Mouse (Mus musculus) heart, adult 18-20 months (tissue): ENCODE measurements around the gene Fbf1. TPM values are rescaled to one million over a fixed set of nuclear protein-coding genes. Genes with fewer than 3 reads are reported as not detected.
"Not testable (repeated sequence)": the region's sequence is repeated elsewhere in the genome, so short reads cannot be mapped to it uniquely, and the experiment has no call there.

Experiments used
- DNase-seq, 2 experiments: peaks; one replicate each; pipeline ENCODE4 v3.0.0; 2021 to 2022; ENCODE audit warnings: mixed read lengths in 1 of 2
- total RNA-seq, 2 experiments: library from RNA; stranded (reverse); gene quantifications; 2 replicates each; pipeline ENCODE4 v1.2.3; 2021

Fbf1 gene
- total RNA-seq, 2 experiments from 2014 or later = 13.5 to 18.1 TPM

DNA sequence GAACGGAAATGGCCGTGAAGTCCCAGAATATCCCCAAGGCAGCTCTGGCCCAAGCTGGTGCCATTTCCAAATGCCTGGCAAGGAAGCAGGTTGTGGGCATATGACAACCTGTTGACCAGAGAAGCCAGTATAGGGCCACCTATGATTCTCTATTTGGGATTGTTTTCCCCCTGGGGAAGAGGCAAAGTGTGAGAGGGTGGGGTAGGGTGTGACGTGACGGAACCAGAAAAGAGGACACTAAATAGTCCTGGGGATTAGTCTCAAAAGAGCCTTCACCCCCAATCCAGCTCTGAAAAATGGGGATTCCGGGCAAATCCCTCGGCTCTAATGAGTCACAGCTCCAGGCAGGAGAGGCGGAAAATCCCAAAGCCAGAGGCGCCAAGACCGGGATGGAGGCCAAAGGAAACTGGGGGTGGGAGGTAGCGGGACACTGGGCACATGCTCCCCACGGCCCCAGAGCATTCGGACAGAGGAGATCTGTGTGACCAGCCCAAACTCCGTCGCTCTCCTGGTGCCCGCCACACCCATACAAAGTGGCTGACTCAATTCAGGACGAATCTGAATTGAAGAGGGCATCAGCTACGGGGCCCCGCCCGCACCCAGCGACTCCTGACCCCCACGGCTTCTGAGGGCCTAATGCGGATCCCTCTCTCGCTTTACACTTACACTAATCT, 59.4 kb downstream of the Fbf1 start:
- DNase-seq = peak; percentile 92 to 93

DNA sequence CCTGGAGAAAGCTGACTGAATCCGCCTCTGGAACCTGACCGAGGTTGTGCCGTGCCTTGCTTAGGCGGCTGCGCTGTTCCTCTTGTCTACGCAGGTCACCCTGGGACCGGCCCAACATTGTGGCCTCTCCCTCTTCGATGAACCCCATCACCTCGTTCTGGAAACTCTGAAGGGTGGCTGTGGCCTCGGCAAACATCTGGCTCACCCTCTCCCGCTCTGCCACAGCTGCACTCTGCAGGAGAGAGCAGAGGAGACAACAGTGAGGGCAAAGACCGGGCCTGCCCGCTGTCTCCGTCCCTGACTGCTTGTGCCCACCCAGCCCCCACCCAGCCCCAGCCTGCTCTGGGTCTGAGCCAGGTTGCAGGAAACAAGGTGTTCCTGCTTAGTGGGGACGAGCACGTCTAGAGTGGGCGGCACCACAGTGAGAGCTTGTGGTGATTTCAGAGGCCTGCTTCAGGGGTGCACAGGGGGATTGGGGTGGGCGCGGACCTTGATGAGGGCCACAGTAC, 60.1 kb downstream of the Fbf1 start:
- DNase-seq = peak; percentile 51 to 57

DNA sequence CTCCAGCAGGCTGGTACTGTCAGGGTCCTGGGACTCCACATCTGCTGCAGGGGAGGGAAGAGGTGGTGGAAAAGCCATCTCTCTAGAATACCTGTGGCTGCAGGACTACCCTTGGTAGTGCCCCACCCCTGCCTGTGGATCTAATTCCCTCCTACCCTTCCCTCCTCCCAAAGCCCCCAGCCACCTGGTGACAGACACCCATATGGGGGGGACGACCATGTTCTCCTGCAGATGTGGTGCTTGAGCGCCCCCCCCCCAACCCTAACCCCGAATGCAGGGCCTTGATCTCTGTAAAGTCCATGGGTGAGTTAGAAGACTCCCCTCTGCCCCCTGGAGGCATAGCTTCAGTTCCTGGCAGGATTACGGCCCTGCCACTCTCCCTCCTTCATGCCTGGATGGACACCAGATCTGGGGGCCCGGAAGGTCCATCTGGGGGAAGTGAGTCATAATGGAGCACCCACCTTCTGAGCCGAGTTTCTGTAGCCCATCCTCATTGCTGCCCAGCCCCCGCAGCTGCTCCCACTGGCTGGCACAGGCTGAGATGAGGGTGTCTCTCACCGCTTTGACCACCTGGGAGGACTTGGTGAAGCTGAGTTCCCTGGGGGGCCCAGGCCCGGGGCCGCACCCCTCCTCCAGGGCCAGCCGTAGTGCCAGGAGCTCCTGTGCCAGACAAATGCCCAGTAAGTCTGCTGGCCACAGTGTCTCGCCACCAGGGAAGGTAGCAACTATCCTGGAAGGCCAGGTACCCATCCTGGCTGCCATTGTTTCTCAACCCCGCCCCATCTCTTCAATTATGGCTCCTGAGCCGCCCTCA, 60.8 kb downstream of the Fbf1 start:
- peak; percentile 51 to 59 for DNase-seq

DNA sequence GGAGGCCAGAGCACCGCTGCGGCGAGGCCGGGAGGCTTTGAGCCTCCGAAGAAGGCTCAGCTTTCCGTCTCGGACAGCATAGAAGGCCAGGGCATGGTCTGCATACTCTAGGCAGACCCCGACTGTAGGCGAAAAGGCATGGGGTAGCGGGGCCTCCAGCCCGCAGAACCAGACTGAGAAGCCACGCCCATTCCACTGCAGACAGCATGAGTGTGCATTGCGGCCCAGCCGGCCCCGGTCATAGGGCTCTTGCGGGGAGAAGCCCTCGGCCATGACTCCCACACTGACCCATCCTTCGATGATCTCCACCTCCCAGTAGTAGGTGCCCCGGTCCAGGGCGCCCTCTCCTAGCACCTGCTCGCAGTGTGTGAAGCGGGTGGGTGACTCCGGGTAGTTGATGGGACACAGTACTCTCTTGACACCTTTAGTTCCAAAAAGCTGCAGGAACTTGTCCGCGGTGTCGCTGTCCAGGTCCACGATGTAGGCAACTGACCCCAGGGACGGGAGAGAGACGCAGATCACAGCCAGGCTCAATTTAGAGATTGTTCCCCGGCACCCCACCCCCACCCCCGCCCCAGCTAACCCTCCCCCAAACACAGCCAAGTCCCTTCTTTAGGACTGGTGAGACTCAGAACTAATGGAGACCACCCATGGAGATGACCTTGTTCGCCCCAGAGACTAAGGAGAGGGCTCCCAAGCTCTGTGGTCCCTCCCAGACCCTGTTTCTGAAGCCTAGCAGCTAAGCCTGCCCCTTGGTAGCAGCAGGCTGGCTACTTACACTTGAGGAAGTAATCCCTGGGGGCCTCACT, 61.6 kb downstream of the Fbf1 start:
- DNase-seq = no peak

DNA sequence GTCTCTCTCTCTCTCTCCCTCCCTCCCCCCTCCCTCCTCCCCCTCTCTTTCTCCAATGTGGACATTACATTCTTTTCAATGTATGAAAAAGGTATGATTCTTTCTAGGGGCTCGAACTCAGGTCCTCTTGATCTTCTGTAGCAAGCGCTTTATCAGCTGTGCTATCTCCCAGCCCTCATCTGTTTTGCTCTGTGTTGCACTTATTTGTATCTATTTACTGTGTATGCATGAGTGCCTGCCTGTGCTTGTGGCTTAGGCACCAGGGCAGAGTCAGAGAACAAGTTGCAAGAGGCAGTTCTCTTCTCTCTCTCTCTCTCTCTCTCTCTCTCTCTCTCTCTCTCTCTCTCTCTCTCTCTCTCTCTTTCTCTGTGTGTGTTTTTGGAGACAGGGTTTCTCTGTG, 62.9 kb downstream of the Fbf1 start:
- no peak for DNase-seq

DNA sequence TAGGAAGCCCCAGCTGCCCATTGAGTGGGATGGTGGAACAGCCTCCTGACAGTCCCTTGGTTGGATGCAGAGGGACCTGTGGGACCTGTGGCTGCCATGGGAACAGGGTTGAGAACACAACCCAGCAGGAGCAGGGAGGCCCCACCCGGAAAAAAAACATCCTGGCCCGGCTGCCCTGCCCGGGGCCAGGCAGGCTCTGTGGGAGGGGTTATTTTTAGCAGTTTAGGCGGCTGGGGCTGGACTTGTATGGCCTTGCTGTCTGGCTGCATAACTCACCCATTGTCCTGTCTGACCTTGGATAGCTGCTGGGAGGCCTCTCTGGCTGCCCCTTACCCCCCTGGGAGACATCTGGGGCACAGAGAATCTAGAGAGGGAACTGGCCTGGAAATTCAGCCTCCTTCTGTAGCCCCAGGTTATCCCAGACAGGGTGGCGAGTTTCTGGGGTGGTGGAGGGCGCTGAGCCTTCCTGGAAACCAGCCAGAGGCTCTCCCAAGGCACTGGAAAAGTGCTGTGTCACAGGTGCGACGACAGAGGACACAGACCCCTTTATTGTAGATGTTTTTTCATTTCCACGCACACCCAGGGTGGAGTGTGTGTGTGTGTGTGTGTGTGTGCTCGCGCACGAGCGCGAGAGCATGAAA, 63.8 kb downstream of the Fbf1 start:
- peak; percentile 82 to 94 for DNase-seq

DNA sequence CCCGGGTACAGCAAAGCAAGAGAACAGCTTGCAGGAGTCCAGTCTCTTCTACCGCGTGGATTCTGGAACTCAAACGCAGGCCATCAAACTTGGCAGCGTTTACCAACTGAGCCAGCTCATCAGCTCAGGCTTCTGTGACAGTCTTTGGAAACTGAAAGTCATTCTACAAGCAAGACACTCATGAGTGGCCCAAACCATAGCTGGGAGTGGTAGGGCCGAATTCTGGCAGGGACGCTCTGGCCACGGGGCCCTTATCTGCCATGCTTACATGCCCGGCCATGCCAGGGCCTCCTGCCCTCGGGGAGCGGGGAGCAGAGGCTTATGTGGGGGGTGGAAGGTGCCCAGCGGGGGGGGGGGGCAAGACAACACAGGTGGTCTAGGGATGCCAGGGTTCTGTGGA, 64.4 kb downstream of the Fbf1 start:
- peak; percentile 59 to 61 for DNase-seq

DNA sequence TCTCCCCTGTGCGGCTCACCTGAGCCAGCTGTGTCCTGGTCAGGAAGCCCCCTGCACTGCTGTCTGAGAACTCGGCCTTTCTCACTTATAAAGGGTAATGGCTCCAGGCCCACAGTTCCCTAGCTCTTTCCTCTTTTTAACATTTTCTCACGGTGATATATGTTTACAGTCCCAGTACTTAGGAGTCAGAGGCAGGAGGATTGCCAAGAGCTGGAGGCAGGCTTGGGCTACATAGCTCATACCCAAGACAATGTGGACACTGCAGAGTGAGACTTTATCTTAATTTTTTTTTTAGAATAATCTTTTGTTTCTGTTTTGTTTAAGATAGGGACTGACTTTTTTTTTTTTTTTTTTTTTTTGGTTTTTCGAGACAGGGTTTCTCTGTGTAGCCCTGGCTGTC, 65.5 kb downstream of the Fbf1 start:
- DNase-seq = no peak

DNA sequence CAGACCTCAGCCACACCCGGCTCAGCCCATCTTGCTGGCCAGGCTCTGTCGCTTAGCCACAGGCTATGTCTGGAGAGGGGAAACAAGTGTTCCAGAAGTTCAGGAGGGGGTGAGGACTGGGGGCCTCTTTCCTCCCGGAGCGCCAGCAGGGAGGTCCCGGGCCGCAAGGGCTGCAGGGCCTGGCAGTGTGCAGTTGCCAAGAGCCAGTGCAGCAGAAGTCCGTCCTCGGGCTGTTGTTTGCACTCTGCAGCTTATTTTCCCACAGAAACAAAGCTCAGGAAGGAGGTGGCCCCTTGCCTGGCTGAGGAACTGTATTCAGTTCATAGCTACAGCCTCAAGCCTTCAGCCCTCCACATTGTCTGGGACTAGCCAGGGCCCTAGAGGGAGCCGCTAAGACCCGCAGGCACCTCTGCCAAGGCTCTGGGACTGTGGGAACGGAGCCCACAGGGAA, 66.0 kb downstream of the Fbf1 start:
- DNase-seq = peak; percentile 81 to 91

DNA sequence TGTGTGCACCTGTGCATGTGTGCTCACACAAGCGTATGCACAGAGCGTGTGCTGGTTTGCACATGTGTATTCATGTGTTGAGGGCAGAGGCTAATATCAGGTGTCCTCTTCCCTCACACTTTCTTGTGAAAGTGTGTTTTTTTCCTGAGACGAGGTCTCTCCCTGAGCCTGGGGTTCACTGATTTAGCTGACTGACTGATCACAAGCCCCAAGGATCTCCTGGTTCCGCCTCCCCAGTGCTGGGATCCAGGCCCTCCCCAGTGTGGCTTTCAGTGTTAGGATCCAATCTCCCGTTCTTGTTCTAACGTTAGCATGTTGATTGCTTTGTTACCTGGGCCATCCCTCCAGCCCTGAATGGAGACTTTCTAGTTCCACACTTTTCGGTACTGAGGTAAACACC, 67.1 kb downstream of the Fbf1 start:
- DNase-seq = no peak

DNA sequence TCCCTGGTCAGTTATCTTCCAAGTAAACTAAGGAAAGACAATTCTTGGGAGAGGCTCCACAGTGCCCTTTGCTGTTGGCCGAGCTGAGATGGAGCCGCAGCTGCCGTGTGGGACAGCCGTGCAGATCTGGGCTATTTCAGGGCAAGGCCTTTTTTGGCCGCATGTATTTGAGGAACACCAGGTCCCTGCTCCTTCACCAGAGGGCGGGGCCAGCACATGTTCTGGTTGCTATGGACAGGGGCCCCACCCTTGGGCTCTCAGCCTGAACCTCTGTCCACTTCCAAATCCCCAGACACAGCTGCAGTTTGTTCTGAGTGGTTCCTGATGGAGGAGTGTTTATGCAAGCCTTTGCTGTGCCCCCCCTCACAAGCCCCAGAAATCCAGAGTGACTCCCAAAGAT, 67.6 kb downstream of the Fbf1 start:
- DNase-seq = peak; percentile 89 to 97

DNA sequence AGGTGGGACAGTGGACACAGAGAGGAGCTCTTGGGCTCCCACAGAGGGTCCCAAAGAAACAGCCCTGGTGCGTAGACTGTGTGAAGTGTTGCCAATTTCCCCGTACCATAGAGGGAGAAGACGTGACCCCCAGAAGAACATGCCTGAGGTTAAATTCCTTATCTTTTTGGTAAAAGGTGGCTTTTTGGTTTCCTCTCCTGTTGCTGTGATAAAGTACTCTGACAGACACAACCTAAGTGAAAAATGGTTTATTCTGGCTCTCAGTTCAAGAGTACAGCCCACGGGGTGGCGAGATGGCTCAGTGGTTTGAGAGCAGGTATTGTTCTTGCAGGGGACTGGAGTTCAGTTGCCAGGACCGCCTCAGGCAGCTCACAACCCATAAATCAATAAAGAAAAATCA, 68.5 kb downstream of the Fbf1 start:
- no peak for DNase-seq

DNA sequence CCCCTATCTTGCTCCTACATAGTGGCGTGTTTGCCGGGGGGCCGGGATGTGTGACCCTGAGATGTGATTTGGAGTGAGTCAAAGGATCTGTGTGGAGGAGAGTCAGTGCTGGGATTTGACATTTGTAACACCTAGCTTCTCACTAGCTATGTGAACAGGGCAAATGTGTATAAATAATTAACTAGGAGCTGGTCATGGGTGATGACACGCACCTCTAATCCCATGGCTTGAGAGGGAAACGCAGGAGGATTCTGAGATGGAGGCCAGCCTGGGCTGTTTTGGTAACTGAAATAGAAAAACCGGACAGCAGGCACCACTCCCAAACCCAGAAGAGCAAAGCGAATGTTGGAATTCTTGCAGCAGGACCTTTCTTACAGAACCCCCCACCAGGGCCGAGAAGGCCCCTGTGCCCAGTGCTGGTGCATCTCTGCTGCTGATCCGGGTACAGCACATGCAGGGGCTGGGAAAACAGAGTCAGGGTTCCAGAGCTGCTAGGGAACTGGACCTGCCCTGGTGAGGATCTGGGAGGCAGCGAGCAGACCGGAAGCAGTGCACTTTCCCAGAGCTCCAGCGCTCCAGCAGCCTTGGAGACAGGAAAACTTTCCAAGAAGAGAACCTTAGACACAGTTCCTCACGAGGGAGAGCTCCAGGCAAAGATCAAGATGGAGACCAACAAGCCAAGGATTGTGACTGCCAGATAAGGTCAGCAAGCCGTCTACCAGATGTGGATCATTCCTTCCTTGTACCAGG, 69.1 kb downstream of the Fbf1 start:
- peak; percentile 67 to 76 for DNase-seq

DNA sequence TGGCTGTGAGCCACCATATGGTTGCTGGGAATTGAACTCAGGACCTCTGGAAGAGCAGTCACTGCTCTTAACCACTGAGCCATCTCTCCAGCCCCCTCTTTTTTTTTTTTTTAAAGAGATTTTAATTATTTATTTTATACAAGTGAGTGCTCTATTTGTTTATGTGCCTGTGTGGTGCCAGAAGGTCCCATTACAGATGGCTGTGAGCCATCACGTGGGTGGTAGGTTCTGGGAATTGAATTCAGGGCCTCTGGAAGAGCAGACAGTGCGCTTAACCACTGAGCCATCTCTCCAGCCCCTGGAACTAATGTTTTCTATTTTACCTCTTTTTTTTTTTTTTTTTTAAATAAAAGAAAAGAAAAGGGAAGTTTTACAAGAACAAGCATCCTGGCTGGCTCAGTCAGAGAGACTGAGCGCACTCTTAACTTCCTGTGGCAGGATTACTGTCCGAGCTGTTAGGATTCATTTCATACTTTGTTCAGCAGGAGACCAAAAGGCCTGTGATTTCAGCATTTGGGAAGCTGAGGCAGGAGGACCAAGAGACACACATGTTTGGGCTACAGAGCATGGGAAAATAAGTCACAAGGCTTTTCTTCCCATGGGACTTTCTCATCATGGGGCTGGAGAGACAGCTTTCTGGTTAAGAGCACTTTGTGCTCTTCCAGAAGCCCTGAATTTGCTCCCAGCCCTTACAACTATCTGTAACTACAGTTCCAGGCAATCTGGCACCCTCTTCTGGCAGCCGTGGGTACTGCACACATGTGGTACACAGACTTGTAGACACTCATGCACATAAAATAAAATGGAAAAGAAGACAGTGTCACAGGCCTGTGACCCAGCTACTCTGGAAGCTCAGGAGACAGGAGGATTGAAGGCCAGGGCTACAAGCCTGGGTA, 71.5 kb downstream of the Fbf1 start:
- DNase-seq = peak in 1 of 2 experiments; percentile 51

DNA sequence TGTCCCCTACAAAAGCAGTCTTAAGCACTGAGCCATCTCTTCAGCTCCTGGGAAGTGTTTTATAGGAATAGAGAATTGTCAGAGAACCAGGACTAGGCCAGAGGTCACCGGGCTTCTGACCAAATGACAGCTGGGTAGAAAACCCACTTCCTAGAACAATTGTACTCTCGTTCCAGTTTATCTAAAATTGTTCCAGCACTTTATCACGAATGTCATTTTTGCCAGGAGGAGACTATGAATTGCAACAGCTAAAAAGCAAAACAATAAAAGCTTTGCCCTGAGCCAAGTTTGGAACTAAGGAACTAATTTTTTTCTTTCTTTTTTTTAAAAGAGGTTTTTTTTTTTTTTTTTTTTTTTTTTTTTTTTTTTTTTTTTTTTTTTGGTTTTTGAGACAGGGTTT, 72.4 kb downstream of the Fbf1 start:
- peak; percentile 88 to 90 for DNase-seq

DNA sequence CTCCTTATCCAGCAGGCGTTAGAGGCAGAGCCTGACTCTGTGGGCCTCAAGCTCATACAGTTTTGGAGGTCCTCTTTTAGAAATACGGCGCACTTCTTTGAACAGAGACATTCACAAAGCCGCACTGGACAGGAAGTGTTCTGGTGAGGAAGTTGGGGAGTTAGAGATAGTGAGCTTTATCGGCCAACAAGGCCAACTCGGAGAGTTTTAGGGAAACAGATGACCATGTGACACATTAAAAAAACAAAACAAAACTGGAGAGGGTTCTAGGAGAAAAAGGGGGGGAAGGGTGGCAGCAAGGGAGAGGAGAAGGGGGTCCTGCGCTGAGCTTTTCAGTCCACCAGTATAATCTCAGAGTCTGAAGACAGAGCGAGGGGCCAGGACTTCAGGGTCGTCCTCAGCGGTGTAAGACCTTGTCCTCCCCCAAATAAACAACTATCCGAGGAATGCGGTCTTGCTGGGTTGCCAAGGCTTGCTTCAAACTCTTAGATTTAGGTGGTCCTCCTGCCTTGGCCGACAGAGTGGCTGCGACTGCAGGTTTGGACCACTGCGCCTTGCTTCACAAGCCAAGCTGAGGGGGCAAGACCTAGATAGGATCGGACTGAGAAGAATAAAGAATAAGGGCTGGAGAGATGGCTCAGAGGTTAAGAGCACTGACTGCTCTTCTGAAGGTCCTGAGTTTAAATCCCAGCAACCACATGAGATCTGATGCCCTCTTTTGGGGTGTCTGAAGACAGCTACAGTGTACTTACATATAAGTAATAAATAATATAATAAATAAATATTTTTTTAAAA, 74.0 kb downstream of the Fbf1 start:
- peak; percentile 64 to 78 for DNase-seq

DNA sequence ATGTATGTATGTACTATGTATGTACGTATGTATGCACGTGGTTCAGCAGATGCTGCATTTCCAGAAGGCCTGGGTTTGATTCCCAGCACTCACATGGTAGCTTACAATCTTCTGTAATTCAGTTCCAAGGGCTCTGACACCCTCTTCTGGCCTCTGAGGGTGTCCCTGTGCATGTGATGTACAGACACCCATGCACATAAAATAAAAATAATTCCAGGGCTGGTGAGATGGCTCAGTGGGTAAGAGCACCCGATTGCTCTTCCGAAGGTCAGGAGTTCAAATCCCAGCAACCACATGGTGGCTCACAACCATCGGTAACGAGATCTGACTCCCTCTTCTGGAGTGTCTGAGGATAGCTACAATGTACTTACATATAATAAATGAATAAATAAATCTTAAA, 75.0 kb downstream of the Fbf1 start:
- DNase-seq = not testable (repeated sequence)
